Comparison of ENCODE assay signal across 8 mouse cellular contexts in genomic region chr12:12622712-12623292, GRCm38 (mm10).
DNase-seq lines count a peak whose midpoint lies in the region; ATAC-seq and TF ChIP-seq lines count a peak whose summit lies in the region.

No protein-coding gene starts in this region.

- H3K27ac ChIP-seq in bone marrow macrophage, adult 2 months (ENCODE audit: insufficient read depth, low read depth, low read length) = no peak overlapping the region
- no peak overlapping the region for H3K27ac ChIP-seq in embryonic facial prominence, embryonic 14.5 days (replicated peaks; ENCODE audit: low read depth, low read length)
- peak overlapping the region; percentile 73 for H3K27ac ChIP-seq in heart, embryonic 10.5 days
- no peak overlapping the region for H3K27ac ChIP-seq in kidney, postnatal 0 days

- 14% methylated on average over 5 of the region's 5 CpGs for WGBS in embryonic facial prominence, embryonic 14.5 days
- 21% methylated on average over 5 of the region's 5 CpGs for WGBS in heart, embryonic 10.5 days
- 17% methylated on average over 5 of the region's 5 CpGs for WGBS in kidney, postnatal 0 days

- H3K9ac ChIP-seq in embryonic facial prominence, embryonic 14.5 days (ENCODE audit: low read depth, low read length) = no peak overlapping the region
- H3K9ac ChIP-seq in kidney, postnatal 0 days (ENCODE audit: low read depth, low read length) = no peak overlapping the region

- no peak overlapping the region for H3K4me3 ChIP-seq in bone marrow macrophage, adult 2 months (ENCODE audit: insufficient read depth, low read length)
- no peak overlapping the region for H3K4me3 ChIP-seq in embryonic facial prominence, embryonic 14.5 days (ENCODE audit: low read depth, low read length)
- no peak overlapping the region for H3K4me3 ChIP-seq in heart, embryonic 10.5 days
- H3K4me3 ChIP-seq in kidney, postnatal 0 days (replicated peaks; ENCODE audit: low read depth, low read length) = no peak overlapping the region

- ATAC-seq in embryonic facial prominence, embryonic 14.5 days (ENCODE audit: low read depth) = peak; percentile 89
- peak; percentile 78 for ATAC-seq in kidney, postnatal 0 days (replicated peaks; ENCODE audit: low FRiP score, low read depth)

- H3K4me2 ChIP-seq in embryonic facial prominence, embryonic 14.5 days (ENCODE audit: low read depth, low read length) = no peak overlapping the region
- H3K4me2 ChIP-seq in kidney, postnatal 0 days (ENCODE audit: low read length) = no peak overlapping the region

- no peaks in the 10 kb centered on the region for H3K36me3 ChIP-seq in embryonic facial prominence, embryonic 14.5 days (ENCODE audit: control insufficient read depth, insufficient read depth, low read length)
- H3K36me3 ChIP-seq in heart, embryonic 10.5 days = no peaks in the 10 kb centered on the region
- H3K36me3 ChIP-seq in kidney, postnatal 0 days (ENCODE audit: insufficient read depth, low read length) = no peaks in the 10 kb centered on the region

- no peaks in the 10 kb centered on the region for H3K4me1 ChIP-seq in bone marrow macrophage, adult 2 months (ENCODE audit: control insufficient read depth, insufficient read depth, low read length)
- peaks cover 8% of the 10 kb centered on the region for H3K4me1 ChIP-seq in embryonic facial prominence, embryonic 14.5 days (ENCODE audit: control insufficient read depth, insufficient read depth, low read length)
- peaks cover 26% of the 10 kb centered on the region for H3K4me1 ChIP-seq in heart, embryonic 10.5 days
- no peaks in the 10 kb centered on the region for H3K4me1 ChIP-seq in kidney, postnatal 0 days (replicated peaks; ENCODE audit: insufficient read depth, low read length)

- no peaks in the 10 kb centered on the region for H3K27me3 ChIP-seq in embryonic facial prominence, embryonic 14.5 days (replicated peaks; ENCODE audit: control insufficient read depth, insufficient read depth, low read length)
- H3K27me3 ChIP-seq in heart, embryonic 10.5 days (ENCODE audit: insufficient read depth, poor library complexity, severe bottlenecking) = peaks cover 5% of the 10 kb centered on the region; the same call in 1 of the 2 replicates
- H3K27me3 ChIP-seq in kidney, postnatal 0 days (ENCODE audit: insufficient read depth, low read length) = no peaks in the 10 kb centered on the region

- TF ChIP-seq POLR2A in bone marrow macrophage, adult 2 months (IDR thresholded peaks at IDR 0.05; ENCODE audit: borderline replicate concordance, low read depth, low read length) = no peak

- 0 out of 2 replicates have a peak, but pooled peaks have one; percentile 26 for TF ChIP-seq CTCF in bone marrow macrophage, adult 2 months (IDR thresholded peaks at IDR 0.05; ENCODE audit: low read depth, low read length)
- peak; percentile 80 for TF ChIP-seq CTCF in kidney, postnatal 0 days (IDR thresholded peaks at IDR 0.05; ENCODE audit: low read depth)

- DNase-seq in 3T3-L1 (ENCODE audit: low read depth, low spot score) (peak; percentile 55), liver (peak; percentile 77)
- peak; percentile 96 for DNase-seq in embryonic facial prominence, embryonic 14.5 days (ENCODE audit: low spot score)
- DNase-seq in heart, embryonic 10.5 days (ENCODE audit: low spot score) = peak; percentile 85
- DNase-seq in kidney, postnatal 0 days (ENCODE audit: low spot score) = peak; percentile 97
- peak; percentile 85 for DNase-seq in neural tube, embryonic 10.5 days (ENCODE audit: extremely low spot score, low spot score)
- peak; percentile 92 for DNase-seq in telencephalon, adult 2 months (ENCODE audit: low read depth, low spot score)

- H3K9me3 ChIP-seq in embryonic facial prominence, embryonic 14.5 days (ENCODE audit: control insufficient read depth, low read length) = 0 out of 2 replicates have a peak, but pooled peaks cover under 1% of the 10 kb centered on the region
- no peaks in the 10 kb centered on the region for H3K9me3 ChIP-seq in heart, embryonic 10.5 days
- no peaks in the 10 kb centered on the region for H3K9me3 ChIP-seq in kidney, postnatal 0 days (replicated peaks; ENCODE audit: low read length)
